Mouse (Mus musculus): ENCODE results near the gene Nrl. TPM values are rescaled to one million over a fixed set of nuclear protein-coding genes. Genes with fewer than 3 reads are reported as not detected.

Gene Nrl
- polyA plus RNA-seq, 1 experiment from 2014 or later: not detected

GRCm38 (mm10) chr14:55469821-55470220 is 55.0 kb downstream of the Nrl start:
- Histone ChIP-seq H3K4me2 (ENCODE audit: low read depth, low read length, severe bottlenecking) (no peak overlapping the region), H3K9me3 (ENCODE audit: control insufficient read depth, low read length) (no peaks in the 10 kb centered on the region), H3K4me3 (ENCODE audit: low read depth, low read length) (no peak overlapping the region), H3K9ac (ENCODE audit: low read length) (no peak overlapping the region), H3K36me3 (ENCODE audit: control insufficient read depth, insufficient read depth, low read length) (no peaks in the 10 kb centered on the region), H3K27me3 (ENCODE audit: control insufficient read depth, insufficient read depth, low read length) (no peaks in the 10 kb centered on the region), H3K27ac (ENCODE audit: low read depth, low read length) (no peak overlapping the region), H3K4me1 (replicated peaks; ENCODE audit: control insufficient read depth, insufficient read depth, low read length) (no peaks in the 10 kb centered on the region)
- DNase-seq (ENCODE audit: low spot score) (no peak), ATAC-seq (replicated peaks; ENCODE audit: low FRiP score) (no peak)
- WGBS: 86% methylated on average over 6 of the region's 6 CpGs

GRCm38 (mm10) chr14:55469041-55469440 is 55.7 kb downstream of the Nrl start:
- Histone ChIP-seq H3K9ac (ENCODE audit: low read length) (no peak overlapping the region), H3K4me3 (ENCODE audit: low read depth, low read length) (no peak overlapping the region), H3K4me2 (ENCODE audit: low read depth, low read length, severe bottlenecking) (no peak overlapping the region), H3K27me3 (ENCODE audit: control insufficient read depth, insufficient read depth, low read length) (no peaks in the 10 kb centered on the region), H3K36me3 (ENCODE audit: control insufficient read depth, insufficient read depth, low read length) (no peaks in the 10 kb centered on the region), H3K9me3 (ENCODE audit: control insufficient read depth, low read length) (no peaks in the 10 kb centered on the region), H3K4me1 (replicated peaks; ENCODE audit: control insufficient read depth, insufficient read depth, low read length) (no peaks in the 10 kb centered on the region), H3K27ac (ENCODE audit: low read depth, low read length) (no peak overlapping the region)
- no peak for DNase-seq (ENCODE audit: low spot score)
- WGBS: 91% methylated on average over 2 of the region's 2 CpGs
- no peak for ATAC-seq (replicated peaks; ENCODE audit: low FRiP score)

Other genes with a start within 250 kb of the Nrl start
- 30.2 and 36.5 TPM in 2 replicates for gene Dhrs4, start 46.2 kb downstream of the Nrl start, polyA plus RNA-seq (2014; fragmentation: Nextera tagmentation; extraction: Ambion mirVana)
- gene Carmil3, start 34.3 kb downstream of the Nrl start, polyA plus RNA-seq (2014; fragmentation: Nextera tagmentation; extraction: Ambion mirVana): 13.3 and 14.6 TPM in 2 replicates
- gene Cpne6, start 14.5 kb downstream of the Nrl start, polyA plus RNA-seq (2014; fragmentation: Nextera tagmentation; extraction: Ambion mirVana): 0.21 and 0.28 TPM in 2 replicates
- 16.2 and 17.8 TPM in 2 replicates for gene Pck2, start 15.3 kb upstream of the Nrl start, polyA plus RNA-seq (2014; fragmentation: Nextera tagmentation; extraction: Ambion mirVana)
- gene Dcaf11, start 35.0 kb upstream of the Nrl start, polyA plus RNA-seq (2014; fragmentation: Nextera tagmentation; extraction: Ambion mirVana): 74.2 and 74.6 TPM in 2 replicates
- 0.71 TPM in 1 of 2 replicates, not detected in the other for gene A730061H03Rik, start 35.4 kb upstream of the Nrl start, polyA plus RNA-seq (2014; fragmentation: Nextera tagmentation; extraction: Ambion mirVana)
- gene Fitm1, start 50.6 kb upstream of the Nrl start, polyA plus RNA-seq (2014; fragmentation: Nextera tagmentation; extraction: Ambion mirVana): not detected in 2 replicates
- 100 and 105 TPM in 2 replicates for gene Psme1, start 53.1 kb upstream of the Nrl start, polyA plus RNA-seq (2014; fragmentation: Nextera tagmentation; extraction: Ambion mirVana)
- gene Emc9, start 60.3 kb upstream of the Nrl start, polyA plus RNA-seq (2014; fragmentation: Nextera tagmentation; extraction: Ambion mirVana): 3.4 and 4.7 TPM in 2 replicates
- 178 and 187 TPM in 2 replicates for gene Psme2, start 66.1 kb upstream of the Nrl start, polyA plus RNA-seq (2014; fragmentation: Nextera tagmentation; extraction: Ambion mirVana)
- gene Rnf31, start 66.7 kb upstream of the Nrl start, polyA plus RNA-seq (2014; fragmentation: Nextera tagmentation; extraction: Ambion mirVana): 13.7 and 18.1 TPM in 2 replicates
- gene Irf9, start 78.6 kb upstream of the Nrl start, polyA plus RNA-seq (2014; fragmentation: Nextera tagmentation; extraction: Ambion mirVana): 6.5 and 8.6 TPM in 2 replicates
- gene Rec8, start 93.1 kb upstream of the Nrl start, polyA plus RNA-seq (2014; fragmentation: Nextera tagmentation; extraction: Ambion mirVana): 4.8 and 5.5 TPM in 2 replicates
- 77.2 and 104 TPM in 2 replicates for gene Ipo4, start 111.0 kb upstream of the Nrl start, polyA plus RNA-seq (2014; fragmentation: Nextera tagmentation; extraction: Ambion mirVana)
- gene Gm49378, start 112.9 kb upstream of the Nrl start, polyA plus RNA-seq (2014; fragmentation: Nextera tagmentation; extraction: Ambion mirVana): 3.4 and 4.0 TPM in 2 replicates
- 77.1 and 78.4 TPM in 2 replicates for gene Tm9sf1, start 118.8 kb upstream of the Nrl start, polyA plus RNA-seq (2014; fragmentation: Nextera tagmentation; extraction: Ambion mirVana)
- 0.76 and 0.99 TPM in 2 replicates for gene Tssk4, start 125.2 kb upstream of the Nrl start, polyA plus RNA-seq (2014; fragmentation: Nextera tagmentation; extraction: Ambion mirVana)
- 61.9 and 62.3 TPM in 2 replicates for gene Mdp1, start 135.5 kb upstream of the Nrl start, polyA plus RNA-seq (2014; fragmentation: Nextera tagmentation; extraction: Ambion mirVana)
- gene Gmpr2, start 147.0 kb upstream of the Nrl start, polyA plus RNA-seq (2014; fragmentation: Nextera tagmentation; extraction: Ambion mirVana): 59.7 and 62.5 TPM in 2 replicates
- 583 and 616 TPM in 2 replicates for gene Nedd8, start 147.1 kb upstream of the Nrl start, polyA plus RNA-seq (2014; fragmentation: Nextera tagmentation; extraction: Ambion mirVana)
- 73.8 and 74.8 TPM in 2 replicates for gene Tinf2, start 156.8 kb upstream of the Nrl start, polyA plus RNA-seq (2014; fragmentation: Nextera tagmentation; extraction: Ambion mirVana)
- 0.21 and 1.4 TPM in 2 replicates for gene Tgm1, start 188.9 kb upstream of the Nrl start, polyA plus RNA-seq (2014; fragmentation: Nextera tagmentation; extraction: Ambion mirVana)
- 23.4 and 27.1 TPM in 2 replicates for gene Rabggta, start 197.3 kb upstream of the Nrl start, polyA plus RNA-seq (2014; fragmentation: Nextera tagmentation; extraction: Ambion mirVana)
- 63.6 and 76.7 TPM in 2 replicates for gene Dhrs1, start 220.7 kb upstream of the Nrl start, polyA plus RNA-seq (2014; fragmentation: Nextera tagmentation; extraction: Ambion mirVana)
- gene Nop9, start 220.7 kb upstream of the Nrl start, polyA plus RNA-seq (2014; fragmentation: Nextera tagmentation; extraction: Ambion mirVana): 54.2 and 57.4 TPM in 2 replicates
- gene Cideb, start 233.5 kb upstream of the Nrl start, polyA plus RNA-seq (2014; fragmentation: Nextera tagmentation; extraction: Ambion mirVana): not detected in 2 replicates
- gene Ltb4r2, start 236.4 kb upstream of the Nrl start, polyA plus RNA-seq (2014; fragmentation: Nextera tagmentation; extraction: Ambion mirVana): 0.32 and 0.43 TPM in 2 replicates
- gene Ltb4r1, start 241.0 kb upstream of the Nrl start, polyA plus RNA-seq (2014; fragmentation: Nextera tagmentation; extraction: Ambion mirVana): 0.45 TPM in 1 of 2 replicates, not detected in the other

Measured in forebrain, embryonic 11.5 days (tissue).